Mouse (Mus musculus) gastrocnemius, adult 18-20 months (tissue): Measurements from ENCODE around the gene Erp27. TPM values are rescaled to one million over a fixed set of nuclear protein-coding genes. Genes with fewer than 3 reads are reported as not detected.

Source experiments
- DNase-seq: peaks from one replicate; pipeline ENCODE4 v3.0.0; 2021; ENCODE audit warnings: low spot score
- total RNA-seq, 2 experiments: library from RNA; stranded (reverse); gene quantifications; 2 replicates each; pipeline ENCODE4 v1.2.3; 2021

Gene Erp27
- total RNA-seq, 2 experiments from 2014 or later: not detected

- DNase-seq: no peak
These were observed 17.6 kb upstream of the Erp27 start for GRCm38 (mm10) chr6:136939326-136940187.

GRCm38 (mm10) chr6:136938331-136939126 is 16.5 kb upstream of the Erp27 start:
- DNase-seq: no peak

- DNase-seq: no peak
These were observed 15.1 kb upstream of the Erp27 start for GRCm38 (mm10) chr6:136937117-136937516.

GRCm38 (mm10) chr6:136936361-136936760 is 14.4 kb upstream of the Erp27 start:
- no peak for DNase-seq

GRCm38 (mm10) chr6:136935233-136935632 is 13.3 kb upstream of the Erp27 start:
- no peak for DNase-seq

GRCm38 (mm10) chr6:136934068-136934467 is 12.1 kb upstream of the Erp27 start:
- DNase-seq: no peak

- DNase-seq: no peak
These were observed 9.3 kb upstream of the Erp27 start for GRCm38 (mm10) chr6:136931246-136931645.

GRCm38 (mm10) chr6:136930677-136931076 is 8.7 kb upstream of the Erp27 start:
- DNase-seq: no peak

- DNase-seq: no peak
These were observed 5.6 kb upstream of the Erp27 start for GRCm38 (mm10) chr6:136927626-136928025.

GRCm38 (mm10) chr6:136925049-136925448 is 3.1 kb upstream of the Erp27 start:
- DNase-seq: no peak

GRCm38 (mm10) chr6:136923532-136923931 is 1.6 kb upstream of the Erp27 start, which contains the start of gene Pde6h:
TSS of gene Pde6h (plus strand) at chr6:136923832.
- no peak for DNase-seq

- no peak for DNase-seq
These were observed 891 bp upstream of the Erp27 start for GRCm38 (mm10) chr6:136922871-136923270.

GRCm38 (mm10) chr6:136921601-136922000 is 379 bp downstream of the Erp27 start:
- no peak for DNase-seq

GRCm38 (mm10) chr6:136920320-136921257 is 1.4 kb downstream of the Erp27 start:
- peak; percentile 80 for DNase-seq

GRCm38 (mm10) chr6:136917885-136918284 is 4.1 kb downstream of the Erp27 start:
- DNase-seq: no peak

- DNase-seq: no peak
These were observed 6.1 kb downstream of the Erp27 start for GRCm38 (mm10) chr6:136915721-136916395.

GRCm38 (mm10) chr6:136914234-136914633 is 7.7 kb downstream of the Erp27 start:
- DNase-seq: no peak

GRCm38 (mm10) chr6:136913384-136914126 is 8.4 kb downstream of the Erp27 start:
- no peak for DNase-seq

GRCm38 (mm10) chr6:136912751-136913265 is 9.2 kb downstream of the Erp27 start:
- DNase-seq: no peak
